Mouse (Mus musculus): ENCODE measurements around the gene Ctsm.
"Not testable (repeated sequence)": the region's sequence is repeated elsewhere in the genome, so short reads cannot be mapped to it uniquely, and the experiment has no call there.

Gene Ctsm

GRCm38 (mm10) chr13:61541631-61542030, at the start of gene Ctsm:
Gene Ctsm, minus strand, starts transcription at chr13:61541839.
- DNase-seq (ENCODE audit: low read depth, low spot score): no peak

GRCm38 (mm10) chr13:61570027-61570426, 28.4 kb upstream of the Ctsm start, which contains the start of gene Cts3:
Gene Cts3, minus strand, starts transcription at chr13:61570127.
- no peak for DNase-seq (ENCODE audit: low read depth, low spot score)

- not testable (repeated sequence) for DNase-seq (ENCODE audit: low read depth, low spot score)
These were observed 26.4 kb upstream of the Ctsm start, which contains the start of gene Gm49352 for GRCm38 (mm10) chr13:61568074-61568473. Gene Gm49352, minus strand, starts transcription at chr13:61568174.

All from forelimb bud, embryonic 11.5 days (tissue).